Mouse (Mus musculus) lung, postnatal 0 days (tissue): ENCODE data around the gene BC005537.

Source experiments
- CTCF ChIP-seq: IDR thresholded peaks from 2 replicates; pipeline ENCODE4 v1.5.1; 2016; ENCODE audit warnings: antibody characterized with exemption, mild to moderate bottlenecking
- EP300 ChIP-seq: IDR thresholded peaks from 2 replicates; pipeline ENCODE4 v1.6.1; 2016; ENCODE audit warnings: antibody characterized with exemption, mild to moderate bottlenecking, control low read depth

GRCm38 (mm10) chr13:24787477-24787876 lies 14.0 kb upstream of the BC005537 start:
- no peak for TF ChIP-seq CTCF
- TF ChIP-seq EP300: no peak
